Mouse (Mus musculus): ENCODE results near the gene Cbx1. TPM values are rescaled to one million over a fixed set of nuclear protein-coding genes. Genes with fewer than 3 reads are reported as not detected.

The Cbx1 gene
- total and polyA plus RNA-seq, 2 experiments, result 9.7 to 16.0 TPM

GRCm38 (mm10) chr11:96813455-96813854 is 24.5 kb downstream of the Cbx1 start:
- no peaks in the 10 kb centered on the region for H3K79me2 ChIP-seq (ENCODE audit: control insufficient read depth, insufficient read depth, low read length)
- TF ChIP-seq POLR2A (IDR thresholded peaks at IDR 0.05; ENCODE audit: extremely low read depth, insufficient read depth, low read length) (no peak), CTCF (IDR thresholded peaks at IDR 0.05; ENCODE audit: low read depth, low read length) (no peak)
- H3K4me1 ChIP-seq (ENCODE audit: control insufficient read depth, insufficient read depth, low read length), result no peaks in the 10 kb centered on the region
- H3K9ac ChIP-seq (ENCODE audit: low read depth, low read length), result no peak overlapping the region
- DNase-seq (ENCODE audit: extremely low read depth, low read depth, low spot score), result no peak
- H3K4me3 ChIP-seq (ENCODE audit: insufficient read depth, low read depth, low read length), result no peak overlapping the region
- peaks cover 29% of the 10 kb centered on the region; the same call in 1 of the 2 replicates for H3K36me3 ChIP-seq (ENCODE audit: control insufficient read depth, insufficient read depth, low read length)
- H3K27ac ChIP-seq (replicated peaks; ENCODE audit: insufficient read depth, low read depth, low read length), result no peak overlapping the region
- no peaks in the 10 kb centered on the region for H3K27me3 ChIP-seq (ENCODE audit: control insufficient read depth, insufficient read depth, low read length)
- 83% methylated on average over 4 of the region's 4 CpGs for WGBS

- H3K79me2 ChIP-seq (ENCODE audit: control insufficient read depth, insufficient read depth, low read length), result no peaks in the 10 kb centered on the region
- H3K9ac ChIP-seq (ENCODE audit: low read depth, low read length), result no peak overlapping the region
- no peaks in the 10 kb centered on the region for H3K27me3 ChIP-seq (ENCODE audit: control insufficient read depth, insufficient read depth, low read length)
- peaks cover 26% of the 10 kb centered on the region; the same call in 1 of the 2 replicates for H3K36me3 ChIP-seq (ENCODE audit: control insufficient read depth, insufficient read depth, low read length)
- no peak overlapping the region for H3K27ac ChIP-seq (replicated peaks; ENCODE audit: insufficient read depth, low read depth, low read length)
- no peak for DNase-seq (ENCODE audit: extremely low read depth, low read depth, low spot score)
- 95% methylated on average over 5 of the region's 5 CpGs for WGBS
- H3K4me1 ChIP-seq (ENCODE audit: control insufficient read depth, insufficient read depth, low read length), result no peaks in the 10 kb centered on the region
- no peak overlapping the region for H3K4me3 ChIP-seq (ENCODE audit: insufficient read depth, low read depth, low read length)
- no peak for TF ChIP-seq POLR2A (IDR thresholded peaks at IDR 0.05; ENCODE audit: extremely low read depth, insufficient read depth, low read length)
- TF ChIP-seq CTCF (IDR thresholded peaks at IDR 0.05; ENCODE audit: low read depth, low read length), result no peak
These were observed 25.0 kb downstream of the Cbx1 start for GRCm38 (mm10) chr11:96813920-96814319.

- TF ChIP-seq POLR2A (IDR thresholded peaks at IDR 0.05; ENCODE audit: extremely low read depth, insufficient read depth, low read length), result no peak
- TF ChIP-seq CTCF (IDR thresholded peaks at IDR 0.05; ENCODE audit: low read depth, low read length), result no peak
- no peak overlapping the region for H3K4me3 ChIP-seq (ENCODE audit: insufficient read depth, low read depth, low read length)
- WGBS, result 69% methylated on average over 2 of the region's 2 CpGs
- no peaks in the 10 kb centered on the region for H3K79me2 ChIP-seq (ENCODE audit: control insufficient read depth, insufficient read depth, low read length)
- DNase-seq (ENCODE audit: extremely low read depth, low read depth, low spot score), result no peak
- H3K36me3 ChIP-seq (ENCODE audit: control insufficient read depth, insufficient read depth, low read length), result peaks cover 28% of the 10 kb centered on the region; the same call in 1 of the 2 replicates
- no peaks in the 10 kb centered on the region for H3K27me3 ChIP-seq (ENCODE audit: control insufficient read depth, insufficient read depth, low read length)
- no peaks in the 10 kb centered on the region for H3K4me1 ChIP-seq (ENCODE audit: control insufficient read depth, insufficient read depth, low read length)
- H3K9ac ChIP-seq (ENCODE audit: low read depth, low read length), result no peak overlapping the region
- no peak overlapping the region for H3K27ac ChIP-seq (replicated peaks; ENCODE audit: insufficient read depth, low read depth, low read length)
These were observed 25.5 kb downstream of the Cbx1 start for GRCm38 (mm10) chr11:96814443-96814842.

DNA sequence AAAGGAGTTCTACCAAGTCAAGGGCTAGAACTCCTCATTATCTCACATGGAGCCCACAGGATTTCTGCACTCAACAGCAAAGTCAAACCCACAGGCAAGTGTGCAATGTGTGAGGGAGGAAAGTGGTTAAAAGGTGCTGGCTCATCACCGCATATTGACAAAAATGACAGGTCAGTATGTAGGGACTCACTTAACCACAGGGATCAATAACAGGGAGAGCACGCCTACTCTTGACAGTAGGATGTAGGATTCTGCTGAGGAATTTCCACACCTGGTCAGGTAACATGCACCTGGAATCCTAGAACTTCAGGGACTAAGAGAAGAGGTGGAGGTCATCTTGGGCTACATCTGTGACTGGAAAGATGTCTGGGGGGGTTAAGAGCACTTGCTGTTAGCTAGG is 27.0 kb downstream of the Cbx1 start:
- Histone ChIP-seq H3K4me1 (ENCODE audit: control insufficient read depth, insufficient read depth, low read length) (no peaks in the 10 kb centered on the region), H3K9ac (ENCODE audit: low read depth, low read length) (no peak overlapping the region), H3K79me2 (ENCODE audit: control insufficient read depth, insufficient read depth, low read length) (no peaks in the 10 kb centered on the region; the same call in 1 of the 2 replicates), H3K36me3 (ENCODE audit: control insufficient read depth, insufficient read depth, low read length) (peaks cover 38% of the 10 kb centered on the region), H3K4me3 (ENCODE audit: insufficient read depth, low read depth, low read length) (no peak overlapping the region), H3K27me3 (ENCODE audit: control insufficient read depth, insufficient read depth, low read length) (no peaks in the 10 kb centered on the region), H3K27ac (replicated peaks; ENCODE audit: insufficient read depth, low read depth, low read length) (no peak overlapping the region)
- 73% methylated on average over 2 of the region's 2 CpGs for WGBS
- DNase-seq (ENCODE audit: extremely low read depth, low read depth, low spot score), result no peak
- TF ChIP-seq POLR2A (IDR thresholded peaks at IDR 0.05; ENCODE audit: extremely low read depth, insufficient read depth, low read length) (no peak), CTCF (IDR thresholded peaks at IDR 0.05; ENCODE audit: low read depth, low read length) (no peak)

DNA sequence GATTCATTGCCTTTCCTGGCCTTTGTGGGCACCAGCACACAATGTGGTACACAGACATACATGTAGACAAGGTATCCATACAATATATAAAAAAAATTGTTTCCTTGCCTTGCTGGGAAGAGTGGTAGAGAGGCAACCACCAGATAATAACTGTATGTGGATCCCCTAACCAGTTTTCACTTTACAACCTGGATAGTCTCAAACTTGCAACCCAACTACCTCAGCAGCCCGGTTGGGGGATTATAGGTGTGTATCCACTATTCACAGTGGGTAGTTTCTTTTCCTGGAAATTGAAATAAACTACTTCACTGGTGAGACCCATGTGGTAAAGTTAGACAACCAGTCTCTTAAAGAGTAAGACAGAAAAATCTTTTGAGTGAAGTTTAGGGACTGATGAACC is 27.6 kb downstream of the Cbx1 start:
- Histone ChIP-seq H3K27ac (replicated peaks; ENCODE audit: insufficient read depth, low read depth, low read length) (no peak overlapping the region), H3K79me2 (ENCODE audit: control insufficient read depth, insufficient read depth, low read length) (no peaks in the 10 kb centered on the region; the same call in 1 of the 2 replicates), H3K4me3 (ENCODE audit: insufficient read depth, low read depth, low read length) (no peak overlapping the region), H3K27me3 (ENCODE audit: control insufficient read depth, insufficient read depth, low read length) (no peaks in the 10 kb centered on the region), H3K36me3 (ENCODE audit: control insufficient read depth, insufficient read depth, low read length) (peaks cover 44% of the 10 kb centered on the region), H3K9ac (ENCODE audit: low read depth, low read length) (no peak overlapping the region), H3K4me1 (ENCODE audit: control insufficient read depth, insufficient read depth, low read length) (no peaks in the 10 kb centered on the region)
- DNase-seq (ENCODE audit: extremely low read depth, low read depth, low spot score), result no peak
- TF ChIP-seq POLR2A (IDR thresholded peaks at IDR 0.05; ENCODE audit: extremely low read depth, insufficient read depth, low read length), result no peak
- no peak for TF ChIP-seq CTCF (IDR thresholded peaks at IDR 0.05; ENCODE audit: low read depth, low read length)
- WGBS, result 93% methylated on average over 1 of the region's 1 CpGs

DNA sequence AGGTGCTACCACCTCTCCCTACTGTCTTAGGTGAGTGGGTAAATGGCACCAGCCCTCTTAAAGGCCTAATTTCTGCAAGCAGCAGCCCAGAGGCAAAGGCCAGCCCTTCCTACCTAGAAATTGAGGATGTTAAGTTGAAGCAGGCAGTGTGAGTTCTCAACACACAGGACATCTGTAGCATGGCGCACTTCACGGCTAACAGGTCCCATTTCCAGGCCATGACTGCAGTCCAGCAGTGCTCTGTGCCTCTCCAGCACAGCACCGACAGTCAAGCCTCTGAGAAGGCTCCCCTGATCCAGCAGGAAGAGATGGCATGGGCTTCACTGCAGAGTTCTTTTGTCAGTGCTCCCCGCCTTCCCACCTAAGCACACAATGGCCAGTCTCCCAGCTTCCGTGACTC is 28.1 kb downstream of the Cbx1 start:
- WGBS, result 91% methylated on average over 5 of the region's 5 CpGs
- DNase-seq (ENCODE audit: extremely low read depth, low read depth, low spot score), result no peak
- Histone ChIP-seq H3K4me3 (ENCODE audit: insufficient read depth, low read depth, low read length) (no peak overlapping the region), H3K4me1 (ENCODE audit: control insufficient read depth, insufficient read depth, low read length) (no peaks in the 10 kb centered on the region), H3K9ac (ENCODE audit: low read depth, low read length) (no peak overlapping the region), H3K79me2 (ENCODE audit: control insufficient read depth, insufficient read depth, low read length) (peaks cover 3% of the 10 kb centered on the region), H3K27me3 (ENCODE audit: control insufficient read depth, insufficient read depth, low read length) (no peaks in the 10 kb centered on the region), H3K36me3 (ENCODE audit: control insufficient read depth, insufficient read depth, low read length) (peaks cover 49% of the 10 kb centered on the region), H3K27ac (replicated peaks; ENCODE audit: insufficient read depth, low read depth, low read length) (no peak overlapping the region)
- TF ChIP-seq POLR2A (IDR thresholded peaks at IDR 0.05; ENCODE audit: extremely low read depth, insufficient read depth, low read length), result no peak
- no peak for TF ChIP-seq CTCF (IDR thresholded peaks at IDR 0.05; ENCODE audit: low read depth, low read length)
